Mouse (Mus musculus): ENCODE results near the gene Shroom1.

The Shroom1 gene

DNA sequence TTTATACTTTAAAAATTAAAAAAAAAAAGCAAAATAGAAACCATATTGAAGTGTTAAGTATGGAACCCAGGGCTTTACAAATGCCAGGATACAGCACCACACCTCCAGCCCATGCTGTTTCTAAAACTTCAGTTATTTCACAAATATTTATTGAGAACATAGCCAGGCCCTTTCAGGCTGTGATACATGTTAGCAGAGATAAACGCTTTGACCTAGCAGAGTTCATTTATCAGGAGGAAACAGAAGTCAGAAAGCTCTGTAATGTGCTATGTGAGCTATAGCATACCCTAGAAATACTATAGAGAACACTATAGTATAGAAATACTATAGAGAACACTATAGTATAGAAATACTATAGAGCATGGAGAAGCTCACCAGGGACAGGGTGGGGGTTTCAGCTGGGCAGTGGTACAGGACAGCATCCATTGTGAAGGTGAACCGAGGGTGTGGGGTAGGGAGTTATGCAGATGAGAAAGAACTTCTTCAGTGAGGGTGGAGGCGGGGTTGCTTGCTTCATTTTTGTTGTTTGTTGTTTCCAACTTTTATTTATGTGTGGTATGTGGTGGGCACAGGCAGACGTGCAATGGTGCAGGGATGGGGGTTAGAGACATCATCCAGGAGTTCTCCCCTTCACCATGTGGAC lies 24.2 kb downstream of the Shroom1 start:
- DNase-seq: no peak

DNA sequence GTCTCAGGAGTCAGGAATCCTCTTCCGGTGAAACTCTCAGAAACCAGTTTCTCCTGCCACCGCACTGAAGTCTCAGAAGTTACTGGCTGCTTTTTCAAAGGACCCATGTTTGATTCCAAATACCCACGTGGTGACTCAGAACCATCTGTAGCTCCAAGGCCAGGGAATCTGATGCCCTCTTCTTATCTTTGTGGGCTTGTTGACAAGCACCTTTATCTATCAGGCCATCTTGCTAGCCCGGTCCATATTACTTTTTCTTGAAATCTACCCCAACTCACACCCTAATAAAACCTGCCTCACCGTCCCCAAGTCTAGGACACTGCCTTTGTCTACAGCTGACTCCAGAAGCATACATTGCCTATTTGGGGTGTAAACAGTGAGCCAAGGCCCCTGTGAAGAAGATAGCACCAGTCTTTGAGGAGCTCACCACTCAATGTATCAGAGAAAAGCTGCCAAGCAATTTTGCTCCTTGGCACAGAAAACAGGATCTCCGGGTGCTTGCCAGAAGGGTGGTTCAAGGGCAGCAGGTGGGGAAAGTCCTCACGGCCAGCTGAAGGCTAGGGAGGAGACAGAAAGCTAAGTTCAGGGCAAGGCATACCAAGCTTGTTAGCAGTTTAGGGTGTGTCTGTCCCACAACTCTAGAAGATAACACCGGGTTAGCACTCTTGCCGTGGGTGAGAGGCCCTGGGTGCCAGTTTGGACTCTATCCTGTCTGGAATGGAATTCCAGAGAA lies 26.3 kb downstream of the Shroom1 start:
- DNase-seq: no peak

DNA sequence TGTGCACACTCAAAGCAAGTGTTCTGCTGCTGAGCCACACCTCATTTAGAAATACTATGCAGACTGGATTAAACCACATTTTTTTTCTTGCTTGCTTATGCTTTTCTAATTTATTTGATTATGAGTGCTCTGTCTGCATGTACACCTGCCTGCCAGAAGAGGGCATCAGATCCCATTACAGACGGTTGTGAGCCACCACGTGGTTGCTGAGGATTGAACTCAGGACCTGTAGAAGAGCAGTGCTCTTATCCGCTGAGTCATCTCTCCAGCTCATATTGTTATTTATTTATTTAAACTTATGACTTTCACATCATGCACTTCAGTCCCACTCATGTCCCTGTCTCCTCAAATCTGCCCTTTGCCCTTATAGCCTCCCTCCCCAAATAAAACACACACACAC lies 28.7 kb downstream of the Shroom1 start:
- DNase-seq: no peak

DNA sequence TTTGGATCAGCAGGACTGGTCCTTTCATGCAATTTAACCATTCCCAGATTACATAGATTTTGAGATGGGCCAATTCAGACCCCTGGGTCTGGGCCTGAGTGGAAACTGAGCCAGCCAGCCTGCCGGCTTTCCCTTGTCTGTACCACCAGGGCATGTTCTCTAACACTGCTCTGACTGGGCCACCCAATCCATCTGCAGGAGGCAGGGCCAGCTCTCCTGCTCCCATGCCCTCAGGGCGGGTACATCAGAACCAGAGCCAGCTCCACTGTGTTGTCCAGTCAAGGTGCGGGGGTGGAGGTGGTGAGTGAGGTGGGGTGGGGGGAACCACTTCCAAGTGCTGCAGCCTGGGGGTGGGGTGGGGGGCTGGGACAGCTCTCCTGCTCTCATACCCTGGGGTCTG lies 29.3 kb downstream of the Shroom1 start:
- DNase-seq: no peak

DNA sequence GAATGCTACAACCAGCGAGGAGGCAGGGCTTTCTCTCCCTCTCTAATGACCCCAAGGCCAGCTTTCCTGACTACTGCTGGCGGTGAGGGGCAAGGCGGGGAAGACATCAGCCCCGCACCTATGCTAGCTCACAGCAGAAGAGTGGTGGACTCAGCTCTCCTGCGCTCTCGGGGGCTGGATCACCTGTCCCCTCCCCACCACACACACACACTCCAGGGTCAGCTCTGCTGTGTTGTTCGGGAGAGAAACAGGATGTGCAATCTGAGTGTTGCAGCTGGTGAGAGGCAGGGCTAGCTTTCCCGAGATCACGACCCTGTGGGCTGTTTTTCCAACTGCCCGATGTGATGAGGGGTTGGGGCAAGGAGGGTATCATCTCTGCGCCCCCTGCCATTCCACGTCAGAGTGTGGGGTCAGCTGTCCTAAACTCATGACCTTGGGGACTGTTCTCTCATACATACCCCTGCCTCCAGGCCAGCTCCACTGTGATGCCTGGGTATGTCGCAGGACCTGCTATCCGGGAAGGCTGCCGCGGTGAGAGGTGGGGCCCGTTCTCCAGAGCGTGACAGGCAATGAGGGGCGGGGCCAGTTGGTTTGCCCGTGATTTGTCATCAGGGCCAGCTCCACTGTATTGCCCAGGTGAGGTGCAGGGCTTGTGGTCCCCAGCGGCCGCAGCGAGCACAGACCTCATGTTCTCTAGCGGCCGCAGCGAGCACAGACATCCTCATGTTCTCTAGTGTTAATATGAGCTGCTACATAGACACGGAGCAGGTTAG lies 30.0 kb downstream of the Shroom1 start:
- DNase-seq: peak; percentile 39

DNA sequence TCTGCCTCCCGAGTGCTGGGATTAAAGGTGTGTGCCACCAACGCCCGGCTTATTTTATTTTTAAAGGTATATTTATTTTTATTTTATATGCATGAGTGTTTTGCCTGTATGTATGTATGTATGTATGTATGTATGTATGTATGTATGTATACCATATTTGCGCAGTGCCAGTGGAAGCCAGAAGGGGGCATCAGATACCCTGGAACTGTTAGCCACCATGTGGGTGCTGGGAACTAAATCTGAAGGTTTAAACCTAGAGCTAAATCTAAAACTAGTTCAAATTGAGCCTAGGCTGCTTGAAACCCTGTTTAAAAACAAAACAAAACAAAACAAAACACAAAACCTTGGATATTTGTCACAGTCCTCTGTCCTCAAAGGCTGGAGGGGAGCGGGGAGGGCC lies 32.0 kb downstream of the Shroom1 start:
- DNase-seq: no peak

DNA sequence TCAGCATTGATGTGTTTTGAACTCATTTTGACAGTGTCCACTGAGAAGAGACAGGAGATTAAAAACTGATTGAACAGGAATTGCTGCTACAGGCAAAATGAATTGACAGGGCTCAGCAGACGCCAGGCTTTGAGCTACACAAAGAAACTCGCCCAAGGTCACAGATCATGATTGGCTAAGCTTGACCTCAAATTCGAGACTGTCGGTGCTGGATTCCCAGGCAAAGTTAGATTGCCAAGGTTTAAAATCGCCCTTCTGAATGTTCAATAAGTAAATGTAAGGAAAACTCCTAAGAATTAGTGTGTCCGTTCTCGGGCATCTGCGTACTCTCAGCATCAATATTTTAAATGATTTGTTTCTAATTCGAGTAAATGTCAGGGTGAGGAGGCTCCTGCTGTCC lies 32.4 kb downstream of the Shroom1 start:
- DNase-seq: no peak

DNA sequence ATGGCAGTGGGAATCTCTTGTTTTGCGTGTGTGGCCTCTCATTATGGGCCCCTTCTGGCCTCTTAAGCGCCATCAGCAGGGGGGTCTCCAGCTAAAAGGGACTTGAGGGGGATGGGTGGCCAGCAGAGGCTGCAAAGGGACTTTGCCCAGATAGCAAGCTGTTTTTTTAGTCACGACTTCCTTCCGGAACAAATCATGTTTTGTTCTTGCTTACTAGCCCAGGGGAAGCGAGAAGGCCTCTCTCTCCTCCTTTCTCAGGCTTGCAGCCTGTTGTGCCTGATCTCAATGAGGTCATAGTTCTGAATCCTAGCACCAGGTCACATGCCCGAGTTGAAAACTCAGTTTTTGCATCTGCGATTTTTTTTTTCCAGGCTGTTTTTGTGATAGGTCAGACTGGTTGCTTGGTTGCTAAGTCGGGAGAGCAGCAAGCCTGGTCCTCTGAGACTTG lies 35.0 kb downstream of the Shroom1 start:
- no peak for DNase-seq

DNA sequence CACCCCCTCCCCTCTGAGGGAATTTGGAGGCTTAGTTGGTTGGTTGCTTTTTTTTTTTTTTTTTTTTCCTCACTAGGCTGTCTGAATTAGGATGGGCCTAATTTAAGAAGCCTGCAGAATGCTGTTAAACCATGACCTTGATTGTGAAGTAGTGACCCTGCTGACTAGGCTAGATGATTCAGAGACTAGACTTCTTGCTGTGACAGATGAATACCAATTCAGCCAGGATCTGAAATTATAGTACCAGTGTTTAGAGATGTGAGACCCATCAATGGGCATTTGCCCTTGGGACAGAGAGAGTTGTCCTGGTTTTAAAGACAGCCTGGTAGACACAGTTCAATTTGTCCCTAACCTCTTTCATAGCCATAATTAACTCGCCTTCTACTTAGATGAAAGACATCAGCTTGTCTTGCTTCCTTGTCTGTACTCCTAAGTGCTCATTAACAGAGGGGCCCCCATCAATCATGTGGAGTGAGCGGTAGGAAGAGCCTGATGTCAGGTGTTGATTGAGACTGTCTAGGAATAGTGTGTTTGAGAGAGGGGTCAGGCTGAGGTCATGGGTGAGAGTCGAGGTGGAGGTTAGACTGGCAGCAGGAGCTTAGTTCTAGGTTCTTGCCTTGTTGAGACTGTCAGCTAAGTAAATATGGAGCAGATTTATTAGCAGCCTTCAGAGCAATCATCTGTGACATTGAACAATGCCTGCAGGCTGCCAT lies 36.4 kb downstream of the Shroom1 start:
- DNase-seq: no peak

DNA sequence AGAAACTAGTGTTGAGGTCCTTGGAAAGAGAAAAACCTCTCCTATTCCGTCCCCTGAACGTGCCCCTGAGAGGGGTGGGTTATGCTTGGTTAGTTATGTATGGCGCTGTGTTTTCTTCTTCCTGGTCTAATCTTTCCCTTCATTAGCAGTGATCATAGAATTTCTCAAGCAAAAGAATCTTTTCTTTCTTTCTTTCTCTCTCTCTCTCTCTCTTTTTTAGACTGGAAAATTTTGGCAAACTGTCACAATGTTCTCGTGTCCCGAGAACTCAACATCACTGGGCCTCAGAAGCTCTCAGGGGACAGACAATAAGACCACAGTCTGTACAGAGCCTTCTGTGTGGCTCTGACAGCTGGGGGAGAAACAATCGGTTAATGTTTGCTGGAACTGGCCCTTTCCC lies 38.4 kb downstream of the Shroom1 start:
- no peak for DNase-seq

DNA sequence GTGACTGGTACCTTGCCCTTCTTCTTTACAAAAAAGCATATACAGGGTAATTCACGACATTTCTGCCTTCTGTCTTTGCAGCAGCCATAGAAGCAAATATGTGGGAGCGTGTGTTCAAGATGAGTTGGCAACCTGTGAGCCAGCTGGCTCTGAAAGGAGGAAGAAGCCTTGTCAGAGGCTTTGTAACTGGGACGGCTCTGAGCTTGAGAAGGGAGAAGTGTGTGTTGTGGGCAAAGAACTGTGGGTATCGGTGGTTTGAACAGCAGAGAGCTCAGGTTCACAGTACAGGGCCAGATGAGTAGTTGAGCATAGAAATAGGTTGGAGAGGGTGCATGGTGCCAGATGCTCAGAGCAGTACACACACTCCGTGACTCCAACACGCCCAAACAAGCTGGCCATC lies 39.9 kb downstream of the Shroom1 start:
- no peak for DNase-seq

DNA sequence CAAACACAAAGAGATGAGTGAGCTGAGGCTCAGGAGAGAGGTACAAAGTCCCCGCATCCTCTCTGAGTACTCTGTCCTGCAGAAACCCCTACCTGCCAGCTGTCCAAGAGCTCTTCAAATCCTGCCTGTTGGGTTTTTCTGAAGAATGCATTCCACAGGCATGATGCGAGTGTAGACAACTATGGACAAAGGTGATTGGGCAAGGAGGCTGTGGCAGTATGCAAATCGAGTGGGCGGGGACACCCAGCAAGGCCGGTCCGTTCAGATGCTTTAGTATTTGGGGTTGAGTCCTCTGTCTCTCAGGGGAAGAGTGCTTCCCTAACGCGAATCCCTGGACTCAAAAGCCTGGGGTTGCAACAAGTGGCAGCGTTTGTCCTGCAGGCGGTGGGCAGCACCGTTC lies 43.6 kb downstream of the Shroom1 start:
- peak; percentile 61 for DNase-seq

DNA sequence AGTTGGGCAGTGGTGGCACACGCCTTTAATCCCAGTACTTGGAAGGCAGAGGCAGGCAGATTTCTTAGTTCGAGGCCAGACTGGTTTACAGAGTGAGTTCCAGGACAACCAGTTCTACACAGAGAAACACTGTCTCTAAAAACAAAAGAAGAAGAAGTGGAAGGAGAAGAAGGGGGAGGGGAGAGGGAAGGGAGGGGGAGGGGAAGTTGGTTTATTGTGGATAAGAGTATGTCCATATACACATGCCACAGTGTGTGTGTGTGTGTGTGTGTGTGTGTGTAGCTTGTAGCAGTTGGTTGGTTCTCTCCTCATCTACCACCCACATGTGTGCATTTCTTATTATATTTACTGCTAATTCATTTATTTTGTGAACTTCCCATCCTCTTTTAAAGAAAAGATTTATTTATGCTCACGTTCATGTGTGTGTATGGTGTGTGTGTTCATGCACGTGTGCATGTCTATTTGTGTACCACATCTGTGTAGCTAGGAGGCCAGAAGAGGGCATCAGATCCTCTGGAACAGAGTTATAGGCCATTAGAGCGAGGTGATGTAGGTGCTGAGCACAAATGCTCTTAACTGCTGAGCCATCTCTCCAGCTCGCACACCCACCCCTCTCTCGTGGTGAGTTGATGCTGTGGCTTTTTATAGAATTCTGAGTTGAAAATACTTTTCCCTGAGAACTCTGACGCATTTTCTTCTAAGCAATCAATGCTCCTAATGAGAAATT lies 45.2 kb downstream of the Shroom1 start:
- no peak for DNase-seq

DNA sequence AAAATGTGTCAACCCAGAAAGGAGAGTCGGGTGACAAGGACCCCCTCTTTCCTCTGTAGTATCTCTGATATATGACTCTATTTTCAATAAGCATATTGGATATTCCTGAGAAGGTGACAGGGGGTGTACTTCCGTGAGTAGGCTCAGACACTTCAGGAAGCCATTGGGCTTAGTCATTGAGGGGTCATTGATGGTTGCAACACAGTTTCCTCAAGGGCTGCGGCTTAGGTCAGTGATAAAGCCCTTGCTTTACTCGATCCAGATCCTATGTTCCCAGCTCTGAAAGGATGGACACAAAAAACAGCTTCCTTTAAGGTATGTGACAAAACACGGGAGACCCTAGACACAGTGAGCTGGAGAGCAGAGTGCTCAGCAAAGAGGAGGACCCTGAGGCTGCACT lies 46.7 kb downstream of the Shroom1 start:
- no peak for DNase-seq

DNA sequence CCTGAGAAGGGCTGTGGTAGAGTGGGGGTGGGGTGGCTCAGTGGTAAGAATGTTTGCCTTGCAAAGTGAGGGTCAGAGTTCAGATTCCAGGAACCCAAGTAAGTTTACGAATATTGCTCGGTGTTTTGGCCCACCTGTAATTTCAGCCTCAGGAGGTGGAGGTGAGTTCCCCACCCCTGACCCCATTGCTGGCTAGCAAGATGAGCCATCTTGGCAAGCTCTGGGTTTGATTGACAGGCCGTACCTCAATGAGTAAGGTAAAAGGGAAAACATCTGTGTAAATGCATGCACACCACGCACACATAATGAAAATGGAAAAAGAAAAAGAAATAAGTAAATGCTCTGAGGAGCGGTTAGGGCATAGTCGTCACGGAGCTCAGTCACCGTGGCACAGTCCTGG lies 47.4 kb downstream of the Shroom1 start:
- no peak for DNase-seq

DNA sequence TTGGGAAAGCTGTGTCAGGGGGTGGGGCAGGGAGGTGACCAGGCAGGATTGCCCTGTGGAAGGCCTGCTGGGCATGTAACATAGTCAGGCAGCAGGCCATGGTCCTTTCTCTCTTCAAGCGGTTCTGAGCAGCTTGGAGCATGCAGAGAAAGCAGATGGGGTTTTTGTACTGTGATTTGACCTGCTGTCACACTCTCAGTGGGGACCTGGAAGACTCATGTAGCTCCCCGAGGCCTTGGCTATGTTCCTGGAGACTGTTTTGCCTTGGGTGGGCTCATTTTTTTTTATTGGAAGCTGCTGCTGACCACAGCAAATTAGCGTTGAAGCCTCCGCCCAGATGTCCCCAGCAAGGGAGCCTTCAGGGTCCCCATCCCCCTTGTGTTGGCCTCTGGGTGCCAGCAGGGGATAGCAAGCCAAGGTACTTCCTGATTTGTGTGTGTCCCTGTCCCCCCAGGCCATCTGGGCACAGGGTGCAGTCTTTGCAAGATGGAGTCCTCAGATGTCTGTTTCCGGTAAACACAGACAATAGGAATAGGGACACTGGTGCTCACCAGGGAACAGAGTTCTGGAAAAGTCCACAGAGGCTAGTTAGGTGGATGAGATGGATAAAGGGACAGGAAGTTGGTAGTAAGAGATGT lies 48.1 kb downstream of the Shroom1 start:
- no peak for DNase-seq

DNA sequence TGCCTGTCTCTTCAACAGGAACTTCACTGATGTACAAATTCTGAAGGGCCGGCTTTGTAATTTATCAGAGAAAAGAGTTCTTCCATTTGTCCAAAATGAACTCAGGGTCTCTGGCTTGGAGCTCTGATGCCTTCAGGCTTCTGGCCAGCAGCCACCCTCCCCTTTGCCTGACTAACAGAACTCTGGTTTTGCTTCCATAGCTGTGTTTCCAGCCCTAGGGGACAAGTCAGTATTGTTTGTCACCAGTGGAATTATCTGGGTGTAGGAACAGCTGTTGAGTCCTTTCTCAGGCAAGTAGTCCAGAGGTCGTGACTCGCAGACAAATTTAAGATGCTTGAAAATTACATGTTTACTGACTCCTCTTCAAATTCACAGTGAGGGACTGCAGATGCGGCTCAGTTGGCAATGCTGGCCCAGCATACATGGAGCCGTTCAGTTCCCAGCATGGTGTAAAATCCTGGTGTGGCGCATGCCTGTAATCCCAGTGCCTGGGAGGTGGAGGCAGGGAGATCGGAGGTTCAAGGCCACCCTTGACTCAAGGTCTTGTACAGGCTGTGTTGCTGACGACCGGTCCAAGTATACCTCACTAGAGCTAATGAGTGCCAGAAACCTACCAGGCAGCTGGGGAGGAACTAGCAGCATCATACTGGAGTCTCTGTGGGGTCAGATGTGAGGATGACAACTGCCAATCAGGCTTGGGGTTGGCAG lies 50.2 kb downstream of the Shroom1 start:
- no peak for DNase-seq

DNA sequence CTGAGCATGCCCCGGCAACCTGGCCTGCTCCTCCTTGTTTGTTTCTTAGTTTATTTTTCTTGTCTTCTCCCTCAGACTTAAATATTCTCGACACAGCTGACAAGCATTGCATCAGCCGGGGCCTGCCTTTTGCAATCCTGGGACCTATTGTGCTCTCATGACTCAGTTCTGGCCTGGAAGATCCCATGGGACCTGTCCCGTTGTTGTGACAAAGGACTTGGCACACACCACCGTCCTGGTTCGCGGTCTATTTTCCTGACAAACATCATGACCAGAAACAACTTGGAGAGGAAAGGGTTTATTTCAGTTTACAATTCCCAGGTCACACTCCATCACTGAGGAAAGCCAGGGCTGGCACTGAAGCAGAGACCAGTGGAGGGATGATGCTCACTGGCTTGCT lies 51.1 kb downstream of the Shroom1 start:
- peak; percentile 50 for DNase-seq

DNA sequence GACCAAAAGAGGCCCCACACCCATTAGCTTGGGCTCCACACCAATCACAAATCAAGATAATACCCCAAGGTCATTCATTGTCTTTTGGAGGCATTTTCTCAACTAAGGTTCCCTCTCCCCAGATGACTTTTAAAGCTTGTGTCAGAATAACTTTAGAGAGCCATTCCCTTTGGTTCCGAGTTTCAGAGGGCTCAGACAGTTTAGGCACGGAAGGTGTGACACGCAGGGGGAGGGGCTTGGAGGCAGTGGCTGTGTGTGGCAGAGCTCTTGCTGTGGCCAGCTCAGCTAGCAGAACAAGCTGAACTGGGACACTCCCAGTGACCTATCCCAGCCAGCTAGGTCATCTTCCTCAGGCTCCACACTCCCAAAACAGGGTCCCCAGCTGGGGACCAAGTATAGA lies 51.6 kb downstream of the Shroom1 start:
- DNase-seq: no peak

DNA sequence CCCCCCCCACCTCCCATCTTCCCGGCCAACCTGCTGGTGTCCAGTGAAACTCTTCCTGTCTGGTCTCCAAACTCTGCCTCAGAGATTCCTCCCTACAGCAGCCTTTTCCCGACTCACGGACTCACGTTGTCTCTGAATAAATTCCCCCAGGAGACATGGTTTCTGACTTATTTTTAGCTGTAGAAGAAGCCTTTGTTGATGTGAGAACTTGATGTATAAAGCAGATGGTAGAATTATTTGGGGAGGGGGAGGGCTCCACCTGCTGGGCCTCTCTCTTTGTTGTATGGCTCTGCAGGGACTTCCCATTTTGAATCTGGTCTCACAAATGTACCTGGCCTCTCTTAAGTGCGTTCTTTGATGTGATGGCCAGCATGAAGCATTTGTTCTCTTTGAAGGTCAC lies 53.3 kb downstream of the Shroom1 start:
- no peak for DNase-seq

All from lung, postnatal 14 days (tissue).